Mouse (Mus musculus): ENCODE measurements around the gene Cc2d1a.

Gene Cc2d1a

GRCm38 (mm10) chr8:84147769-84148530 lies at the start of gene Cc2d1a, which contains the start of gene 4930432K21Rik:
Cc2d1a (minus strand) TSS chr8:84147936.
4930432K21Rik (plus strand) TSS chr8:84148025.
- peak; percentile 94 for DNase-seq

GRCm38 (mm10) chr8:84197141-84197921 lies 49.6 kb upstream of the Cc2d1a start:
- peak; percentile 87 for DNase-seq

DNA sequence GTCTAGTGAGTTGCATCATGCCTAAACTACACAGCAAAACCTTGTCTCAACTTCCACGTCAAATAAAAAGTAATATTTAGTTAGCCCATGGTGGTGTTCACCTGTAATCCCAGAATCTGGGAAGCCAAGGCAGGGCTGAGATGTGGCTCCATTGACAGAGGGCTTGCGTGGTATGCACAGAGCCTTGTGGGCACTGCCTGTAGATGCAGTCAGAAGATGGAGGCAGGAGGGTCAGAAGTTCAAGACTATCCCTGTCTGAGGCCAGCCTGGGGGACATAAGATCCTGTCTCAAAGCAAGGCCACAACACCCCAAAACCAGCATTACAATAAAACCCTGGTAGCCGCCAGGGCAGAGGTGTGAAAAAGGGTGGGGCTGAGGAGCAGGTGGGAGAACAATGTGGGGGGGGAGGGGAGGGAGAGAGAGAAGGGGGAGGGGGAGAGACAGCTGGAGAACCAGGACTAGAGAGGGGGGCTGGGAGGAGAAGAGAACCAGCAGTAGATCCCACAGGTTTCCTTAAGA lies 46.5 kb upstream of the Cc2d1a start:
- DNase-seq = no peak

DNA sequence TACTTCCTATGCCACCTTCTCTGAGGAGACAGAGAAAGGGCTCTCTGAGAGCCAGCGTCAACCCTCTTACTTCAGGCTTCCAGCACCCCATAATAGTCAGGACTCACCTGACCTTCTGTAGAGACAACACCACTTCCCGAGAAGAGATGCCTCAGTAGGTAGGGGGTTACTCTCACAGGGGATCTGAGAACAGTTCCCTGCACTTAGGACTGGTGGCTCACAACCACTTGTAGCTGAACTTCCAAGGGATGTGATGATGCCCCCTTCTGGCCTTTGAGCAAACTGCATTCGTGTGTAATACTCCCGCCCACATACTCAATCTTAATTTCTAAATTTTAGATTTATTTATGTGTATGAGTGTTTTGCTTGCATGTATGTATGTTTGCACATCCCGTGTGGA lies 45.8 kb upstream of the Cc2d1a start:
- no peak for DNase-seq

GRCm38 (mm10) chr8:84193161-84193560 lies 45.4 kb upstream of the Cc2d1a start:
- no peak for DNase-seq

- DNase-seq = peak; percentile 77
Measured at GRCm38 (mm10) chr8:84192555-84192954, 44.8 kb upstream of the Cc2d1a start.

DNA sequence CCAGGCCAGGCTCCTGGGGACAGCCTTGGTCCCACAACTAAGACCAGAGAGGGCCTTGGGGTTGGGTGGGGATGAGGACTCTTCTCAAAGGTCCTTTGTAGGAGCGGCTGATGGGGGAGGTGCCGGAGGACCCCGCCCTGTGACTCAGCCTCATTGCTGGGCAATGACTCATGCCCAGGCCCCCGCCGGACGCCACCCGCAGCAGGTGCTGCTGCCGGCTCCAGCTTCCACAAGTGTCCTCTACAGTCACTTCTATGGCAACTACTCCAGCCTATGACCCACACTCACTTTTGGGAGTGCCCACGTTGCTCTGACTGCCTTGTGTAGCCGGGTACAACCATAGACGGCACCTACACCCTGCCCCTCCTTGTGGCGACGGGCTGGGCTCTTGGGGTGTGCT lies 44.3 kb upstream of the Cc2d1a start:
- DNase-seq = peak; percentile 55

GRCm38 (mm10) chr8:84190191-84190867 lies 42.6 kb upstream of the Cc2d1a start:
- no peak for DNase-seq

GRCm38 (mm10) chr8:84189603-84190002 lies 41.9 kb upstream of the Cc2d1a start:
- DNase-seq = peak; percentile 66

- no peak for DNase-seq
Measured at GRCm38 (mm10) chr8:84188671-84189070, 40.9 kb upstream of the Cc2d1a start.

- peak; percentile 79 for DNase-seq
Measured at GRCm38 (mm10) chr8:84187065-84187755, 39.5 kb upstream of the Cc2d1a start.

- peak; percentile 83 for DNase-seq
Measured at GRCm38 (mm10) chr8:84186547-84186946, 38.8 kb upstream of the Cc2d1a start.

DNA sequence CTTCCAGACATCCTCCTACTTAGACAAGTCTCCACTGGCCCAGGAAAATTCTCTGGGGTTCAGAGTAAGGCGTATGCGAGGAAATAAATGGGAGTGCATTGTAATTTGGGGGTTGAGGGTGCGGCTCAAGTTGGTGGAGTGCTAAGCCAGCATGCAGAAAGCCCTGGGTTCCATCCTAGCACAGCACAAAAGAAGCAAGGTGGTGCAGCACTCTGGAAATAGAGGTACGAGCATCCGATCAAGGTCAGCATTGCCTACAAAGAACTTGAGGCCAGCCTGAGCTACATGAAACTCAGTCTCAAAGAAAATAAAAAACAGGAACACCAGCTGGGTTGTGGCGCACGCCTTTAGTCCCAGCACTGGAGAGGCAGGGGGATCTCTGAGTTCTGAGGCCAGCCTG lies 37.4 kb upstream of the Cc2d1a start, which contains the start of gene Nanos3:
TSS of gene Nanos3 (minus strand) at position 101 of the 400 bp plus-strand sequence.
- DNase-seq = no peak

GRCm38 (mm10) chr8:84184085-84185043 lies 36.6 kb upstream of the Cc2d1a start:
- no peak for DNase-seq

GRCm38 (mm10) chr8:84183261-84184084 lies 35.7 kb upstream of the Cc2d1a start:
- DNase-seq = no peak

GRCm38 (mm10) chr8:84182833-84183232 lies 35.1 kb upstream of the Cc2d1a start:
- DNase-seq = no peak

GRCm38 (mm10) chr8:84180530-84181190 lies 32.9 kb upstream of the Cc2d1a start:
- DNase-seq = no peak

DNA sequence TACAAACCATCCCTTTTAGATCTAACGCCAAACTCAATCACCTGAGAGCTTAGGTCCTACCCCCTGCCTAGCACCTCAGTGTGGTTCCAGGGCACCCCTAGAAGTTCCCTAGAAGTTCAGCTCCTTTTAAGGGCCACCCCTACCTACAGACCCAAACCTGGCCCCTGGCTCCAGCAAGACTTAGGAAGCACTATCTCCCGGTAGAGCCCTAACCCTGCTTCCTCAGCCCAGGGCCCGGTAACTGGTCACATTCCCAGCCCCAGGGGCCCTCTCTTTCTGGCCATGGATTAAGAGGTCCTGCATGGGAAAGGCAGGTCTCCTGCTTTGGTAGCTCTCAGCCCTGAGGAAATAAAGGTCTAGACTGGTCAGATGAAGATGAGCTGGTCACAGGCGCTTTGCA lies 32.2 kb upstream of the Cc2d1a start:
- no peak for DNase-seq

DNA sequence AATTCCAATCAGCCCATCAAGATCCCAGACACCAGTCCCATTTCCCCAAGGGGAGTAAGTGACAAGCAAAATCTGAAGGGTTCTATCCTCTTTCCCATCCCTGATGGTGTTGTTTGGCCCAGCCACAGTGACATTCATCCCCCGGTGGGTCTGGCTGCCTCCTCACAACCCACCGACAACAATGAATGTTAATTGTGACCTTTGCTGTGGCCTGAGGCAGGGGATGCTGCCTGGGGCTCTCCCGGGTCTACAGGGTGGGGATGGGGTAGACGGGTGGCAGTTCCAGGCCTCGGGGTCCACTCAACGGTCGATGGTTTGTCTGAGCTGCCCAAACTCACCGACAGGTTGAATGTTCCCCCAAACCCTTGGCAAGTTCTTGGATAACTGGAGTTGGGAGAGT lies 30.9 kb upstream of the Cc2d1a start:
- no peak for DNase-seq

DNA sequence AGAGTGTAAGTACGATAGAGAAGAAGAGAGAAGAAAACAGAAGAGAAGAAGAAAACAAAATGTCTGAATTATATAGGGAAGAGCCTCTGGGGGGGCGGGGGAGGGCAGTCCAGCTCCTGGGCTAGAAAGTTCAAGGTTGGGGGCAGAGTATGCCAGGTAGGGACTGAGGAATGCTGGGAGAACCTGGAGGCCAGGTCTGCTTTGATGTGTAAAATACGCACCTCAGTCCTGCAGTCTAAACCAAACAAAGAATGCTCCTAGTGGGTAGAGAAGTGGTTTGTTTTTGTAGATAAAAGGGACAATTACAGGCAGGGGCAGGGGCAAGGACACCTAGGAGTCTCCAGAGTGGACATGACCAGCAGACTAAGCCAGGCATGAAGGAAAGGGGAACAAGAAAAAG lies 29.7 kb upstream of the Cc2d1a start:
- no peak for DNase-seq

Data from kidney, adult 18-20 months (tissue).